Mouse (Mus musculus) brain, embryonic 14.5 days (tissue): ENCODE data around the gene Jsrp1.

Experiments used
- CTCF ChIP-seq: fragments of 200-500 bp; IDR thresholded peaks from 2 replicates; pipeline ENCODE4 v1.5.1; 2012; ENCODE audit warnings: inconsistent platforms, mild to moderate bottlenecking, moderate library complexity, borderline replicate concordance; ENCODE audit not compliant: insufficient read depth, insufficient read length; ENCODE audit errors: extremely low read depth
- POLR2A ChIP-seq: fragments of 200-500 bp; IDR thresholded peaks from 2 replicates; pipeline ENCODE4 v1.6.1; 2012; ENCODE audit warnings: mild to moderate bottlenecking, inconsistent platforms, borderline replicate concordance; ENCODE audit not compliant: poor library complexity, insufficient read depth, insufficient read length, severe bottlenecking; ENCODE audit errors: extremely low read depth

DNA sequence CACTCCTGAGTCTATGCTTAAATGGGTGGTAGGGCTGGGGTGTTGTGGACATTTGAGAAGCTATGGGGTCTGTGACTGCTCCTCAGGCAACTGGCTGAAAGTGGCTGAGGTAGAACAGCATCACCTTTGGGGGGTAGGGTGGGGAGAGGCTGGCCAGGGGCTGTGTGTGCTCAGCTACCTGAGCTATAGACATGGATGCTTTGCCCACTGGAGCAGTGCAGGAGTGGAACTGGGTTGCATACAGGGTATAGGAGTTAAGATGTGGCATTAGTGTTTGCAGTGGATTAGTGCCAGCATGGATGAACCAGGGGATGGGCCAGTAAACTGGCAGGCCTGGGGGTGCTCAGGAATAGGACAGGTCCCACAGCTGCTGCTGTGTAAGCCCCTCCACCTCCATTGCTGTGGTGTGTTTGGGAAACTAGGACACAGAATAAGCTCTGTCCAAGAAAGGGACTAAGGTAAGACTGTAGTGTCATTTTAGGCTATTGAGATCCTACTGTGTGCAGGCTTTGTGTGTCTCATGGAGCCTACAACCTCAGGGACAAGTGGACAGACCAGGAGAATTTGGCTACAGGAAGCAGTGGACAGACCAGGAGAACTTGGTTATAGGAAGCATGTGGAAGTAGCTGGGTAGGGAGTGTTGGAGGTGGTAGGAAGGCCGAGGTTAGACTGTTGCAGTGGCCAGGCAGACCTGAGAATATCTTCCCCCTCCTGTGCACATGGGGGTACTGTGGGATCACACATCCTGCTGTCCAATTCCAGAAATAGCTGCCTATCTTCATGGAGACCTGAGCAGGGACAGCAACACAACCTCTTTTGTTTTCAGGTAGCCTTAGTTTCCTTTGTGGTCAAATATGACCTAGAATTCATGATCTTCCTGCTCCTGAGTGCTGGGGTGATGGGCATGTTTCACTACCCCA lies 16.3 kb upstream of the Jsrp1 start:
- TF ChIP-seq CTCF (no peak), POLR2A (no peak)
